Mouse (Mus musculus) heart, postnatal 14 days (tissue): ENCODE results near the gene Tmem95. TPM values are rescaled to one million over a fixed set of nuclear protein-coding genes. Genes with fewer than 3 reads are reported as not detected.
"Not testable (repeated sequence)": the region's sequence is repeated elsewhere in the genome, so short reads cannot be mapped to it uniquely, and the experiment has no call there.

Source experiments
- DNase-seq, 2 experiments: peaks; one replicate each; pipeline ENCODE4 v3.0.0; 2021 to 2022
- intact Hi-C: fragments of 180-260 bp; cut with DNase I; formaldehyde crosslinking; loops from one replicate; pipeline ENCODE4 v1.15.1; 2025
- long read RNA-seq, 2 experiments: library from polyadenylated mRNA; stranded (forward); transcript quantifications; one replicate each; pipeline ENCODE4 v2.0.0; 2021
- total RNA-seq, 2 experiments: library from RNA; stranded (reverse); gene quantifications; 2 replicates each; pipeline ENCODE4 v1.2.3; 2021

Tmem95 gene
- total RNA-seq: not detected
- long read RNA-seq, experiment 1: 0 reads
- long read RNA-seq, experiment 2: 0 reads

DNA sequence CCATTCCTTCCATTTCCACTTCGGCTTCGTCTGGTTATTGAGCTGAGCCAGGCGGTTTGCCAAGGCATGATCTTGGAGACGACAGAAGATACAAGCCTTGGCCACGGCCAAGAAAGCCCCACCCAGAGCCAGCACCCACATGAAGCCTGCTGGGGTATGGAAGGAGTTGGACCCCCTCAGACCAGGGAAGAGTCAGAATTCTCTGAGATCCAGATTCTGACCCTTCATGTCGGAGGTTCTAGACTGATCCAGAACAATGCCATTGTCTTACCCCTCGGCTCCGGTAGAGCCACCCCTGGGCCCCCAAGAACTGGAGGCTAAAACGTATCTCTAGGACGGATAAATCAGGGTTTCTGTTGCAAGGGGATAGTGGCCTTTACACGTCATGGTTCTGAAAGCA, at the start of gene Tmem95:
TSS of gene Tmem95 (minus strand) at position 141 of the 400 bp plus-strand sequence.
- intact Hi-C loops: loop anchor here (2.0 to 5.0 kb wide), 5 partner anchors 41 to 196 kb away; partner anchors contain the start of genes Nlgn2, Senp3 and Tmem256
- no peak for DNase-seq

DNA sequence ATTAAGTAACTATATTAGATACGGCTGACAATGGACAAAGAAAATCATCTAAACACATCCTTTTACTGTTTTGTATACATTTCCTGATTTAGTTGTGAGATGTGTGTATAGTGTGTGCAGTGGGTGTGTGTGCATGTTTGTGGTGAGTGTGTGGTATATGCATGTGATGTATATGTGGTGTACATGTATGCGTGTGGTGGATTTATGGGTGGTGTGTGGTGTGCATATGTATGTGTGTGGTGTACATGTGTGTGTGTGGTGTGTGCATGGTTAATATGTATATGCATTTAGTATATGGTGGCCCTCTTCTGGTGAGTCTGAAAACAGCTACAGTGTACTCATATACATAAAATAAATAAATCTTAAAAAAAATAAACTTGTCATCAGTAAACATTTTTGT, 49.7 kb upstream of the Tmem95 start:
- intact Hi-C loops: no loop called here
- no peak for DNase-seq

DNA sequence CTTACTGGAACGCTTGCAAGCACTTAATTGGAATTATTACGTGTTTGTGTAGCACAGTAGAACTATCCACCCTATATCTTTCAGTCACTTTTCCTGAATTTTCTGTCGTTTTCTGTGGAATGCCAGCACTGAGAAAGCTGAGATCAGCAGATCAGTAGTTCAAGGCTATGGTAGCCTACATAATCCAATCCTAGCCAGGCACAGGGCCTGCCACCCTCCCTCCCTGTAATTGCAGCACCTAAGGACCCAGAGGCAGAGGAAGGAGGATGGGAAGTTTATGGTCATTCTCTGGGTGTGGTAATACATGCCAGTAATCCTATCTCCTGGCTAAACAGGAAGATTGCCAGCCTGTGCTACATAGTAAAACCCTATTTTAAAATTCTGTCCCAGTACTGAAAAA, 45.0 kb upstream of the Tmem95 start:
- no peak for DNase-seq
- intact Hi-C loops: loop anchor here (5.0 kb wide), 1 partner anchor 55 kb away; no protein-coding TSS in a partner anchor

DNA sequence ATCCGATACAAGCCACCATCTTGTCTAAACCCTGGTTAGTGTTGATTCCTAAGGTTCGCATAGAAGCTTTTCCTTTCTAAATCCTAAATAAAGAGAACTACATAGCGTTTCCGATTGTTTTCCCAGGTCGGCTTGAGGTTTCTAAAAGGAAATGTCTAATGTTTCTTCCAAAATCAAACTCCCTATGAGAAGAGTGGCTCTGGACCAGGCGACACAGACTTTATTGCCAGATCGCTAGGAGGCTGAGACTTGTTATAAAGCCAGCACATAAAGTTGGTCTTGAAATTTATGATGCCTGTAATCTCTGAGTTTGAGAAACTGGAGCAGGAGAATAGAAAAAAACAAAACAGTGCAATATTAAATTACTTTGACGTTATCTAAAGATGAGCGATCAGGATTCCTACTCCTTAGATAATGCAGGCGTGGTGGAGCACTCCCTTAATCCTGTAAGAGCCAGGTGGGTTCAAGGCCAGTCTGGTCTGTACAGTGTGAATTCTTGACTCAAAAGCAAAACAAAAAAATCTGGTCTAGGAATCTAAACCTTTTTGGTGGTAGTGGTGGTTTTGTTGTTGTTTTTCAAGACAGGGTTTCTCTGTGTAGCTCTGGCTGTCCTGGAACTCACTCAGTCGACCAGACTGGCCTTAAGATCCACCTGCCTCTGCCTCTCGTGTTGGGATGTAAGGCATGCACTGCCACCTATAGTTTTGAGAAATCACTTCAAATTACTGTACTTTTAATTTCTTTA, 44.4 kb upstream of the Tmem95 start:
- intact Hi-C loops: loop anchor here (5.0 kb wide), 1 partner anchor 55 kb away; no protein-coding TSS in a partner anchor
- no peak for DNase-seq

DNA sequence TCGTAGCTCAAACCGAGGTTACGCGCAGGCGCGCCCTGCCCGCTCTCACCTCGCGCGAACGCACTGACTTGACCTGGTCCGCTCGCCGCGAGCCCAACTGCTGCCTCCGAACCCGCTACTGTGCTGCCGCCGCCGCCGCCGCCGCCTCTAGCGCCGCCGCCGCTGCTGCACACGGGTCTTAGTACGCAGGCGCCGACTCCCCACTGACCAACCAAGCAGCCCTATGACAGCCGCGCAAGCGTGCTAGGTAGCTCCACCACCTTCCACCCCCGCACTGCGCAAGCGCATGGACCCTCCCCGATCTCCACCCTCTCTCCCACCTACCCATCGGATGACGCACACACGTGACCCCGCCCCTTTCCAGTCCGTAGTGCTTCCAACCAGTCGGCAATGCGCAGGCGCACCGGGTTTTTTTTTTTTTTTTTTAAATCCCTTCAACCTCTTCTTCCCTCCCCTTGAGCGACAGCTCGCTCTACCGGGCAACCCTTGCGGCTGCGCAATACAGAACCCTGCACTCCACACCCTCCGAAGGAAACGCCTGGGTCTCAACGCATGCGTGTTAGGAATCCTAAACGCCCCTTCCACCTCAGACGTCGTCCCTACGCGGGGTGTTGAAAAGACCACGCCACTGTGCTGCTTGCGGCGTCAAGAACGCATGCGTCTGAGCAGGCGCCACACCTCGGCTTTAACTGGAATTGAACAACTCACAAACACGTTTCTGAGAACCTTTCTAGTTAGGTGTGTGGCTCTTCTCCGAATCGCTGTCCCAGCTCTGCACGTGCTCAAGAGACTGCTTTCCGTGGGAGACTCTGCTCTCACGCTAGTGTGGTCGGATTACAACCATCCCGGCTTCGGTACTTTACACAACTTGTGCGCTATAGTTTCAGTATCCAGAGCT, 43.5 kb upstream of the Tmem95 start, which contains the start of gene Eif5a:
TSS of gene Eif5a (minus strand) at position 845 of the 898 bp plus-strand sequence.
- intact Hi-C loops: loop anchor here (2.0 to 5.0 kb wide), 2 partner anchors 41 to 56 kb away; partner anchors contain the start of gene Kctd11
- peak; percentile 100 for DNase-seq

DNA sequence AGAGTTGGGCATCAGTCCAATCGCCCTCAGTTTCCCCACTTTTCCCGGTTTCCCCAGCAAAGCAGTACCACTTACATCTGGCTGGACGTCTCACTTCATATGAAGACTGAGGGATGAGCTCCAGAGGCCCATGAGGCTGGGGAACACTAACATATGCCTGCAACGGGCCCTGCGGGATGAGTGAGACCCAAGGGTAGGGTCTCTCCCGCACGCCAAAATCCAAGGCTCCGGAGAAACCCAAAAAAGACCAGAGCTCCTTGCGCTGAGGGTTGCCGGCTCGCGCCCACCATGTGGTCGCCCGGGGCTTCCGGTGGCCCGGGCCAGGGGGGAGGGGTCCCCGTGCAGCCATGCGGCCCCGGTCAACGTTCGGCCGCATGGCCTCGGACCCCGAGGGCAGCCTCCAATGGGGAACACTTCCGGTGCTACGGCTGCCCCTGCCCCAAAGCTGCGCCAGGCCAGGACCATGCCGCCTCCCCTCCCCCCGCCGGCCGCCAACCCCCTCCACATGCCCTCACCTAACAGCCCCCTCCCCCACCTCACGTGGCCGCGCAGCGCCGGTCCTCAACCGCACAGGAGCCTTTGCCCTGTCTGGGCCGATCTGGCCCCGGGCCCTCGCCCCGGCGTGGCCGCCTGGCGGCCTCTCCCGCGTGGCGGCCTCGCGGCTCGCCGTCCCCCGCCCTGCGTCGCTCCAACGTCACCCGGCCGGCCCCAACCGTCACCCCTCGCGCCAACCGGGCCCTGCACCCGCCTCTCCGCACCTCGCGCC, 42.6 kb upstream of the Tmem95 start:
- DNase-seq: peak; percentile 21 to 31
- intact Hi-C loops: loop anchor here (2.0 to 5.0 kb wide), 2 partner anchors 40 to 57 kb away; partner anchors contain the start of gene Kctd11

DNA sequence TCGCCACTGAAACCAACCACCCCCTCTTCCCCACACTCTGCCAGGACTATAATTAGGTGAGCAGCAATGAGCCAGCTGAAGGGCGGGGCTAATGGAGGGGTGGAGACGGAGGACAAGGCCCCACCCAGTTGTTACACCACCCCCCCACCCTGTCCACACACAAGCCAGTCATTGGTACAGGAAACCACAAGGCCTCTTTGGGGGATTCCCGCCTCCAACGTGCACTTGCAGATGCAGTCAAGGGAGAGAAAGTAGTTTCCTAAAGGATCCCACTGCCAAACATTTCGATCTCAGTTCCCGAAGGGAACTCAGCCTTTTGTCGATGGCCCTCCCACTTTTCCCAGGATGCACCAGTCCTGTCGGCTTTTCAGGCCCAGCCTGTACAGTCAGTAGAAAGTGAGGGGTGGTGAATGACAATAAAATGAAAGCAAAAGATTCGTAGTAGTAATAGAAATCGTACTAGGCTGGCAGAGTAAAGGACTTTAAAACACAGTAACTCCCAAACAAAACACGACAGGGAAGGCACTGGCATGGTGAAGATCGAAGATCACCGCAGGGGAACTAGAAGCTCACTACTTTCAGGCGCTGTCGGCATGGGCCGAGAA, 41.9 kb upstream of the Tmem95 start:
- intact Hi-C loops: loop anchor here (2.0 to 10.0 kb wide), 3 partner anchors 39 to 815 kb away; partner anchors contain the start of gene Kctd11

DNA sequence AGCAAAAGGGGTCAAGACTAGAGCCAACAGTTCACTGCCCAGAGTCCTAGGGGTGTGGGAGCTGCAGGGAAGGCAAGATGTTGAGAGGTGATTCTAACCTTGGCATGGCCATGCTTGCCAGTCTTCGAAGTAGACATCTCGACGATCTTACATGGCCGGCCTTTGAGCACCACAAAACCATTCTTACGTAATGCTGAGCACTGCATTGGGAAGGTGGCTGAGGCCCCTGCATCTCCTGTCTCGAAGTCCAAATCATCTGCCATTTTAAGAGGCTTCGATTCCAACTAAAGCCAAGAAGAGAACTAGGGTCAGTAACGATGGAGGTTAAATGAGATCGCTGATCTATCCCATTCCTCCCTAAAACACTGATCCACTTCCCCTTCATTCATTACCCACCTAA, 41.2 kb upstream of the Tmem95 start:
- no peak for DNase-seq
- intact Hi-C loops: loop anchor here (10.0 kb wide), 1 partner anchor 814 kb away; no protein-coding TSS in a partner anchor

More for the DNA sequence above, 41.9 kb upstream of the Tmem95 start:
- peak; percentile 77 to 85 for DNase-seq

DNA sequence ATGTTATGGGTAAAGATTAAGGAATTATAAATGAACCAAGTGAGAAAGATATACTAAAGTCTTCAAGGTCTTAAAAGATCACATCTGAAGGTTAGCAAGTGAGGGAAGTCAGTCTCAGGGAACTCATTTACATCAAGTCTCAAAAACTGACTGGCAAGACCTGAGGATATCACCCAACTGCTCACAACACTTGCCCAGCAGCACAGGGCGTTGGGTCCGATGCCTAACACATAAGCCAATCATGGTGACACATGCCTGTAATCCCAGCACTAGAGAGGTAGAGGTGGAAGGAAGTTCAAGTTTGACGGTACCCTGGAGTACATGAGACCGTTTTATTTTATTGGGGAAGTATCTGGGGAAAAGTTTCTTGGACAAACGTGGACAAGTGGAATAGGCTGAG, 40.3 kb upstream of the Tmem95 start:
- DNase-seq: no peak
- intact Hi-C loops: loop anchor here (10.0 kb wide), 1 partner anchor 813 kb away; no protein-coding TSS in a partner anchor

DNA sequence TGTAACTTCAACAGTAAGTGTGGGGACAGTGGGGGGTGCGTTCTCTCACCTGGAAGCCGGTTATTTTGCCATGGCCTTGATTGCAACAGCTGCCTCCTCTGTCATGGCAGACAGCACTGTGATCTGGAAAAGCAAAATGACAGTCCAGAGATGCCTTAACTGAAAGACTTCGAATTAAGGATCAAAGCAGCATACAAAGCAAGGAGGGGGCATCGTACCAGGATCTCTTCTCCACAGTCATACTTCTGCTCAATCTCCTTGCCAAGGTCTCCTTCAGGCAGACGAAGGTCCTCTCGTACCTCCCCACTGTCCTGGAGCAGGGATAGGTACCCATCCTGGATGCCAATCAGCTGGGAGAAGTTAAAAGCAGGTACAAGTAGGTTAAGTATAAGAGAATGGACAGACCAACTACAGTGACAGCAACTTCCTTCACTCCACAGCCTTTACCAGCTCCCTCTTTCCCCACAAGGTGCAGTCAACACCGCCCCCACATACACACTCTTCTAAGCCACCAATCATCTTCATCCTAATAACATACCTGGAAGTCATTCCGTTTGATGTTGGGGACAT, 39.6 kb upstream of the Tmem95 start:
- no peak for DNase-seq
- intact Hi-C loops: loop anchor here (10.0 kb wide), 1 partner anchor 813 kb away; no protein-coding TSS in a partner anchor

DNA sequence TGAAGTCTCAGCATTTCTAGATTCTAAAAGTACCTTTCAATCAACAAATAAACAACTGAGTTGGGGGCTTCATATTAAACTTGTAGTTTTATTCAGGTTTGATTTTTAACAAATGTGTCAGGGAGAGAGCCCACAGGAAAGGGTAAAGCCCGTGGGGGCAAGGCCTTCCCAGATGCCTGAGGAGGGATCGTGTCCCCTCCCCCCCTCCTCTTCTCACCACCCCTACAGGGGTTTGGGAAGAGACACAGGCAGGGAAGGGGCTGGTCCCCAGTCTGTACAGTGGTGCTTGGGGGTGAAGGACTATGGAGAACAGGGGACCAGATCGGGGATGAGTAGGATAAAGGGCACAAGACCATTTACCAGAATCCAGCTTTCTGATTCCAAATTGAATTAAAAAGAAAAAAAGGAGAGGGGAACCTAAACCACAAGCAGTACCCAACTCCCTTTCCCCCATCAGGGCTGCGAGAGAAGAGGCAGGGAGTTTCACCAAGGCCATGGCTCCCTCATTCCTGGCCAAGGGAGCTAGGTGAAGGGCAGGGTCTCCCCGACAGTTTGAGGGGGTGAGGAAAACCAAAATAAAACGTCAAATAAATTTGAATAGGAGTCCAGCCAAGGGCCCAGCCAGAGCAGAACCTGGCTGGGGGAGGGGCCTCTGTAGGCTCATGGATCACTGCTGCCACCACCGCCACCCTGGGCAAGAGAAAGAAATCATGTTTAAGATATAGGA, 39.0 kb upstream of the Tmem95 start:
- not testable (repeated sequence) for DNase-seq
- intact Hi-C loops: loop anchor here (10.0 kb wide), 1 partner anchor 812 kb away; no protein-coding TSS in a partner anchor

DNA sequence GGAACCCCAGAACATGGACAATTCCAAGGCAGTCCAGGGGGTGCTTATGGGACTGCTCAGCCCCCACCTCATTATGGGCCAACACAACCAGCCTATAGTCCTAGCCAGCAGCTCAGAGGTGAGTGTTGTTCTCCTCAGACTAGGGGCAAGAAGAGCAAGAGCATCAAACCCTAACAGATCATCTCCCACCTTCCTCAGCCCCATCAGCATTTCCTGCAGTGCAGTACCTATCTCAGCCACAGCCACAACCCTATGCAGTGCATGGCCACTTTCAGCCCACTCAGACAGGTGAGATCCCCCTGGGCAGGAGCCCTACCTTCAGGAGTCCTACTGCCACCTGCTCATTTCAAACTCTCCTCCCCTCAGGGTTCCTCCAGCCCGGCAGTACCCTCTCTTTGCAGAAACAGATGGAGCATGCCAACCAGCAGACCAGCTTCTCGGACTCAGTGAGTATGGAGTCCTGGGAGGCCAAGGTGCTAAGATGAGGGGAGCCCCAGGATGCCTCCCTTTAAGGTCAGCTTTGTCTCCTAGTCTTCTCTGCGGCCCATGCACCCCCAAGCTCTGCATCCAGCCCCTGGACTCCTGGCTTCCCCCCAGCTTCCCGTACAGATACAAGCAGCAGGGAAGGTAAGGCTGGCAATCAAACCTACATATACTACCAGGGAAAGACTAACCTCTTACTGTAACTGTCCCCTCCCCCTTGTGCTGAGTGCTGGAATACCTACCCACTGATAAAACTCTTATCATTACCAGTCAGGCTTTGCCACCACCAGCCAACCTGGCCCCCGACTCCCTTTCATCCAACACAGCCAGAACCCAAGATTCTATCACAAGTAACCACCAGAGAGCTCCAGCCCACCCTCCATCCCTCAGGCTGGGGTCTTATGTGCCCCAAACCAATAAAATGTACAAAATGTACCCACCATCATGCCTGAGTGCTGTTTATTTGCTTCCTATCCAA, 38.1 kb upstream of the Tmem95 start:
- intact Hi-C loops: loop anchor here (10.0 kb wide), 1 partner anchor 811 kb away; no protein-coding TSS in a partner anchor

DNA sequence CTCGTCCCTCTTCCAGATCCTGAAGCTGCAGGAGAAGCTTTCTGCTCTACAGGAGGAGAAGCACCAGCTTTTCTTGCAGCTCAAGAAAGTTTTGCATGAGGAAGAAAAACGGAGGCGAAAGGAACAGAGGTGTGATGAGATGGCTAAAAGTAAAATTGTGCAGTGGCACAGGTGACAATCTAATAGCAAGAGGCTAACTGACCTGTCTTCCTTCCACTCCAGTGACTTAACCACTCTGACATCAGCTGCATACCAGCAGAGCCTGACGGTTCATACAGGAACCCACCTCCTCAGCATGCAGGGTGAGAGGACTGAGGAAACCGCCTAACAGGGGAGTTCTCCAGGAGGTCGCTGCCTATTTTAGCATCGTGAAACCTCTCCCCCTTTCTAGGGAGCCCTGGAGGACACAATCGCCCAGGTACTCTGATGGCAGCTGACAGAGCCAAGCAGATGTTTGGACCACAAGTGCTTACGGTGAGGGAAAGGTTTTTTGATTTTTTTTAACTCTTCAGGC, 37.2 kb upstream of the Tmem95 start:
- DNase-seq: no peak
- intact Hi-C loops: loop anchor here (10.0 kb wide), 1 partner anchor 810 kb away; no protein-coding TSS in a partner anchor

More for the DNA sequence above, 38.1 kb upstream of the Tmem95 start:
- DNase-seq: no peak

DNA sequence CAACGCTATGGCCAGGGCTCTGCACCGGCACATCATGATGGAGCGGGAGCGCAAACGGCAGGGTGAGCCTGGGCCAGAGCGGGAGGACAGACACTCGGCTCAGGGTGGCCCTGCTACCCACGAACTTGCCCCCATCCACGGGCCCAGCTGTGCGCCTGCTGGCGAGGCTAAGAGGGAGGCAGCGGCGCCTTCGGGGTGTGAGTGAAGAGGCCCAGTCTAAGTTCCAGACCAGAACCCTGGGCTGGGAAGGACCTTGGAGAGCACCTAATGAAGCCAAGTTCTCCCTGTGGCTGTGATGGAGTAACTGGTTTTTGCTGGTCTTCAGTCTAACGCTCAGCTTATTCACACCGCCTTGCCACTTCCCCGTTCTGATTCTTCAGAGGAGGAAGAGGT, 36.5 kb upstream of the Tmem95 start:
- intact Hi-C loops: loop anchor here (10.0 kb wide), 1 partner anchor 810 kb away; no protein-coding TSS in a partner anchor
- DNase-seq: no peak

DNA sequence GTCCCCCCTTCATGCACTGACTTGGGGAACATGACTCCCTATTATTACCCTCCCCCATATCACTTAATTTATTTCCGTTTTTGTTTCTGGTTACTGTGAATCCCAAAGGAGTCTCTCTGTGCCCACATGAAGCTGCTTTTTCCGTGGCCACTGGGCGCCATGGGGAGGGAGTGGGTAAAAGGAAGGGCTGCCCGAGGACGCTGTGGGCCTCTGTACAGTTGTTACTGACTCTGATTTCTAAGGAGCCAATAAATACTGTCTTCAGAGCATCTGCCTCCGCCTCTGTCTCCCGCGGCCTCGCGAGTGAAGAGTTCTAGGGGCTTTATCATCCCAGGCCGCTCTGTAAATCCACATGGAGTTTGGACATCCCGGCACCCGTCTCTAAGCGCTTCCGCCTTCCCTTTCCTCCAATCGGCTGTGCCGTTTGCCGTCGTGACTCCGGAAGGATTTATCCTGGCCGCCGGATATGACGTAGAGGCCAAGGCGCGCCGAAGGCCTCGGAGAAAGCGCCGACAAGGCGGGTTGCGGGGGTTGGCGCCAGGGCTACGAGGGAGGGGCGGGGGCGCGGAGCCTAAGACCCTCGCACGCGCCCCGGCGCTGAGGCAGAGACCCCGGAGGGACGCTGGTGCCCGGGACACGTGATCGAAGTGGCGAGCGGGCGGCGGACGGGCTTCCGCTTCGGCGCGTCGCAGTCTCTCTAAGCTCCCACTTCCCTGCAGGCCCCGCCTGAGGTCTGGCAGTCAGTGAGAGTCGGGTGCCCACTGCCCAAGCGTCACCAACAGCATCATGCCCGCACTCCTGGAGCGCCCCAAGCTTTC, 35.9 kb upstream of the Tmem95 start, which contains the start of gene Gps2:
TSS of gene Gps2 (plus strand) at position 335 of the 818 bp plus-strand sequence.
- DNase-seq: peak; percentile 90 to 94
- intact Hi-C loops: loop anchor here (1.0 to 10.0 kb wide), 2 partner anchors 10 to 809 kb away; no protein-coding TSS in a partner anchor
